Mouse (Mus musculus): Measurements from ENCODE around the gene Chd1l. TPM values are rescaled to one million over a fixed set of nuclear protein-coding genes. Genes with fewer than 3 reads are reported as not detected.
A peak's percentile ranks its signal among the peaks of the same experiment; 100 is the strongest.

Chd1l gene
- total and polyA plus RNA-seq, 2 experiments: 2.4 to 7.7 TPM

DNA sequence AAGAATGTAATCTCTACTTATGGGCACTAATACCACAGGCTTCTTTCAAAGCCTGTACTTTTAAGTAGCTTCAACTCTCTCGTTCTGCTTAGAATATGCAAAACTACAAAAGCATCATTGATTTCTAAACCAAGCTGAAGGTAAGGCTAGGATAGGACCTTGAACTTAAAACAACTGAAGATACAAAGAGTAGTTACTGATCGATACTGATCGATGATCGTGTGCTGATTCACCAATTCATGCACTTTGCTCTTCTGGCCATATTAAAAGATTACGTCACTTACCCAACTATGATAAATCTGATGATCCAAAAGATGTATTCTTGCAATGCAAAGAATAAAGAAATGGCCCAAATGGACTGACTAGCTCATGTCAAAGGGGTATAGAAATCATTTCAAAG is 43.8 kb upstream of the Chd1l start:
- H3K4me3 ChIP-seq (ENCODE audit: insufficient read depth, low read depth, low read length): no peak overlapping the region
- WGBS: 22% methylated on average over 5 of the region's 5 CpGs
- H3K9ac ChIP-seq (ENCODE audit: low read depth, low read length): no peak overlapping the region
- H3K27me3 ChIP-seq (ENCODE audit: control insufficient read depth, insufficient read depth, low read length): no peaks in the 10 kb centered on the region
- no peak for TF ChIP-seq CTCF (IDR thresholded peaks at IDR 0.05; ENCODE audit: low read depth, low read length)
- TF ChIP-seq POLR2A (IDR thresholded peaks at IDR 0.05; ENCODE audit: extremely low read depth, insufficient read depth, low read length): no peak
- H3K79me2 ChIP-seq (ENCODE audit: control insufficient read depth, insufficient read depth, low read length): no peaks in the 10 kb centered on the region
- H3K27ac ChIP-seq (replicated peaks; ENCODE audit: insufficient read depth, low read depth, low read length): no peak overlapping the region
- peaks cover 31% of the 10 kb centered on the region for H3K4me1 ChIP-seq (ENCODE audit: control insufficient read depth, insufficient read depth, low read length)
- DNase-seq (ENCODE audit: extremely low read depth, low read depth, low spot score): peak; percentile 92
- H3K36me3 ChIP-seq (ENCODE audit: control insufficient read depth, insufficient read depth, low read length): peaks cover 35% of the 10 kb centered on the region

DNA sequence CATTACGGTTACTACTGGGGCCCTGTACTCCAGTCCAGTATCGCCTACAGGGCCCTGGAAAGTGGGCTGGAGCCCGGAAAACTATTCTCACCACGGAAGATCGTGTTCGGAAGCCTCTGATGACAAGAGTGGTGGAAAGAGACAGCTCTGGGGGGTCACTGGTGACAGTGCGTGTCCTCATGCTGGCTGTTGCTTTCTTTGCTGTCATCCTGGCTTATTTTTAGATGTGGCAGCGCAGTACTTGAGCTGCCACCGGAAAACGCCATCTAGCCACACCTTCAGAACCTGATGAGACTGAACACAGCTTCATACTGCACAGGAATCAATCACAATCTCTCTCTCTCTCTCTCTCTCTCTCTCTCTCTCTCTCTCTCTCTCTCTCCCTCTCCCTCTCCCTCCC is 41.6 kb upstream of the Chd1l start:
- H3K4me1 ChIP-seq (ENCODE audit: control insufficient read depth, insufficient read depth, low read length): peaks cover 30% of the 10 kb centered on the region
- H3K79me2 ChIP-seq (ENCODE audit: control insufficient read depth, insufficient read depth, low read length): no peaks in the 10 kb centered on the region
- TF ChIP-seq POLR2A (IDR thresholded peaks at IDR 0.05; ENCODE audit: extremely low read depth, insufficient read depth, low read length) (no peak), CTCF (IDR thresholded peaks at IDR 0.05; ENCODE audit: low read depth, low read length) (no peak)
- H3K36me3 ChIP-seq (ENCODE audit: control insufficient read depth, insufficient read depth, low read length): peaks cover 55% of the 10 kb centered on the region
- DNase-seq (ENCODE audit: extremely low read depth, low read depth, low spot score): peak; percentile 12
- 0 out of 2 replicates have a peak overlapping the region, but pooled peaks have one; percentile 1 for H3K27ac ChIP-seq (replicated peaks; ENCODE audit: insufficient read depth, low read depth, low read length)
- H3K9ac ChIP-seq (ENCODE audit: low read depth, low read length): no peak overlapping the region
- no peaks in the 10 kb centered on the region for H3K27me3 ChIP-seq (ENCODE audit: control insufficient read depth, insufficient read depth, low read length)
- WGBS: 91% methylated on average over 10 of the region's 10 CpGs
- H3K4me3 ChIP-seq (ENCODE audit: insufficient read depth, low read depth, low read length): no peak overlapping the region

DNA sequence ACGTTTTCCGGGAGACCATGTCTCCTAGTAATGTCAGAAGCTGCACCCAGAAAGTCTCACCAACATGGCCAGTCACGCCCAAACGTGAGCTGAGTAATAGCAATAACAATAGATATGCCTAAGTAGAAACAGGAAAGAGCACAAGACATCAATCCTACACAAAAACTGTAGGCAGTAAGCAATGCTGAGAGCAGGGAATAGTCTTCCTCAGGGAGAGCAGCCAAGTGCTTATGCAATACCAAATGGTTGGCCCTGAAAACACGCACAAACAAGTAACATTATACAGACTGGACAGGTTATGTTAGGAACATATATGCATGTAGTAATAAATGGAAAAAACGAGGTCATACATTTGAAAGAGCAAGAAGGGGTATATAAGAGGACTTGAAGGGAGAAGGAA is 39.5 kb upstream of the Chd1l start:
- TF ChIP-seq CTCF (IDR thresholded peaks at IDR 0.05; ENCODE audit: low read depth, low read length): no peak
- no peak for TF ChIP-seq POLR2A (IDR thresholded peaks at IDR 0.05; ENCODE audit: extremely low read depth, insufficient read depth, low read length)
- H3K27me3 ChIP-seq (ENCODE audit: control insufficient read depth, insufficient read depth, low read length): no peaks in the 10 kb centered on the region
- peak; percentile 72 for DNase-seq (ENCODE audit: extremely low read depth, low read depth, low spot score)

DNA sequence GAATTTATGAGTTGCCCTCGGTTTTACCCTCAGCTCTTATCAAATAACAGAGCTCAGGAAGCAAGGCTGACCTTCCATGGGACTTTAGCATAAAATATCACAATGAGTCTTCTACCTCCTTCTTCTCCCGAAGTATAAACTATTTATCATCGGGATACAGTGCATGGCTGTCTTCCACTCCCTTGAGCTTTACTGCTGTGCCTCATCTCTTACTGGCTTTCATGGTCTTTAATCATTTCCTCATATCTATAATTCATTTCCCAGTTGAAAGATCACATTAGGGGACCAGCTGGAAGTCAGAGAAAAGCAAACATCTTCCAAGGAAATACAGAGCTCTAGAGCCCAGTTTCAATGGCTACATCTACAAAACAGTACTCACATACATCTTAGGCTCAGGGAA is 39.0 kb upstream of the Chd1l start:
- WGBS: 68% methylated on average over 3 of the region's 3 CpGs

More for the DNA sequence above, 39.5 kb upstream of the Chd1l start:
- Histone ChIP-seq H3K4me3 (ENCODE audit: insufficient read depth, low read depth, low read length) (no peak overlapping the region), H3K9ac (ENCODE audit: low read depth, low read length) (no peak overlapping the region), H3K27ac (replicated peaks; ENCODE audit: insufficient read depth, low read depth, low read length) (0 out of 2 replicates have a peak overlapping the region, but pooled peaks have one; percentile 23), H3K79me2 (ENCODE audit: control insufficient read depth, insufficient read depth, low read length) (no peaks in the 10 kb centered on the region), H3K36me3 (ENCODE audit: control insufficient read depth, insufficient read depth, low read length) (peaks cover 73% of the 10 kb centered on the region), H3K4me1 (ENCODE audit: control insufficient read depth, insufficient read depth, low read length) (peaks cover 30% of the 10 kb centered on the region)
- 68% methylated on average over 6 of the region's 6 CpGs for WGBS

DNA sequence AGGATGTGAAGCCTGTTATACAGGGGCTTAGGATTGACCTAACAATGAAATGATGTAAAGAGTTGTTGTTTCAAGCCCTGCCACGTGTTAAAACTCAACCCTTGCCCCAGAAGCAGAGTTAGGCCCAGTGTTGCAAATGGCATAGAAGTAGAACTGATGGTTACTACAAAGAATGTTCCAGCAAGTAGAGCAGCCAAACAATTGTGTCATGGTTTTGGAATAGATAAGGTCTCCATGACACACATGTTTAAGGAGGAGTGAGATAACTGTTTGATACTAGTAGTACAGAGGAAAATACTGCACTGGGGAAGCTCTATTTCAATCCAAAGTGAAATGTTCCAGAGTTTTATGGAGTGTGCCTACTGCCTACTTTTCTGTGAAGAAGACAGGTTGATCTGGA is 38.5 kb upstream of the Chd1l start:
- no peak for TF ChIP-seq CTCF (IDR thresholded peaks at IDR 0.05; ENCODE audit: low read depth, low read length)
- no peak for TF ChIP-seq POLR2A (IDR thresholded peaks at IDR 0.05; ENCODE audit: extremely low read depth, insufficient read depth, low read length)
- peak; percentile 69 for DNase-seq (ENCODE audit: extremely low read depth, low read depth, low spot score)
- Histone ChIP-seq H3K79me2 (ENCODE audit: control insufficient read depth, insufficient read depth, low read length) (no peaks in the 10 kb centered on the region), H3K27ac (replicated peaks; ENCODE audit: insufficient read depth, low read depth, low read length) (peak overlapping the region; percentile 53; the same call in 1 of the 2 replicates), H3K9ac (ENCODE audit: low read depth, low read length) (no peak overlapping the region), H3K4me1 (ENCODE audit: control insufficient read depth, insufficient read depth, low read length) (peaks cover 30% of the 10 kb centered on the region), H3K4me3 (ENCODE audit: insufficient read depth, low read depth, low read length) (no peak overlapping the region), H3K36me3 (ENCODE audit: control insufficient read depth, insufficient read depth, low read length) (peaks cover 80% of the 10 kb centered on the region), H3K27me3 (ENCODE audit: control insufficient read depth, insufficient read depth, low read length) (no peaks in the 10 kb centered on the region)
- WGBS: 11% methylated on average over 1 of the region's 1 CpGs

More for the DNA sequence above, 39.0 kb upstream of the Chd1l start:
- DNase-seq (ENCODE audit: extremely low read depth, low read depth, low spot score): no peak
- H3K9ac ChIP-seq (ENCODE audit: low read depth, low read length): no peak overlapping the region
- no peak overlapping the region for H3K27ac ChIP-seq (replicated peaks; ENCODE audit: insufficient read depth, low read depth, low read length)
- H3K4me3 ChIP-seq (ENCODE audit: insufficient read depth, low read depth, low read length): no peak overlapping the region
- H3K27me3 ChIP-seq (ENCODE audit: control insufficient read depth, insufficient read depth, low read length): no peaks in the 10 kb centered on the region
- no peaks in the 10 kb centered on the region for H3K79me2 ChIP-seq (ENCODE audit: control insufficient read depth, insufficient read depth, low read length)
- H3K36me3 ChIP-seq (ENCODE audit: control insufficient read depth, insufficient read depth, low read length): peaks cover 77% of the 10 kb centered on the region
- peaks cover 30% of the 10 kb centered on the region for H3K4me1 ChIP-seq (ENCODE audit: control insufficient read depth, insufficient read depth, low read length)
- TF ChIP-seq POLR2A (IDR thresholded peaks at IDR 0.05; ENCODE audit: extremely low read depth, insufficient read depth, low read length) (no peak), CTCF (IDR thresholded peaks at IDR 0.05; ENCODE audit: low read depth, low read length) (no peak)

DNA sequence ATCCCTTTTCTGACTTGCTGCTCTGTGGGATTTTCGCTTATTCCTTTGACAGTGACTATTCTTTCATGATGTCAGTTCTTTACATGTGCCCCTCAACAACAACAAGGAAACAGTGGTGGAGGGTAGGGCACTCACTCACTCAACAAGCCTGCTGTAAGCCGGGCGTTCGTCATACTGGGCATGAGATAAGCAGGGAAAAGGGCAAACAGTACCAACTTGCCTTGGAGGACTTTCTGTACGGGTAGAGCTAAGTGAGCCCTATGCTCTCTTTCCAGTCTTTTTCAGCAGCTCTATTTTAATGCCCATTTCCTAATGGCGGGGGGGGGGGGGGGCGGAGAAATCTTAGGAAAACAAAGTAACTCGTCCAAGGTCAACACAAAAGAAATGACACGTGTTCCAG is 32.0 kb upstream of the Chd1l start:
- no peak for TF ChIP-seq POLR2A (IDR thresholded peaks at IDR 0.05; ENCODE audit: extremely low read depth, insufficient read depth, low read length)
- no peak for TF ChIP-seq CTCF (IDR thresholded peaks at IDR 0.05; ENCODE audit: low read depth, low read length)
- Histone ChIP-seq H3K27me3 (ENCODE audit: control insufficient read depth, insufficient read depth, low read length) (no peaks in the 10 kb centered on the region), H3K4me1 (ENCODE audit: control insufficient read depth, insufficient read depth, low read length) (peaks cover 17% of the 10 kb centered on the region; the same call in 1 of the 2 replicates), H3K79me2 (ENCODE audit: control insufficient read depth, insufficient read depth, low read length) (no peaks in the 10 kb centered on the region), H3K27ac (replicated peaks; ENCODE audit: insufficient read depth, low read depth, low read length) (peak overlapping the region; percentile 90), H3K36me3 (ENCODE audit: control insufficient read depth, insufficient read depth, low read length) (peaks cover 83% of the 10 kb centered on the region), H3K9ac (ENCODE audit: low read depth, low read length) (no peak overlapping the region), H3K4me3 (ENCODE audit: insufficient read depth, low read depth, low read length) (no peak overlapping the region)
- WGBS: 40% methylated on average over 9 of the region's 9 CpGs
- DNase-seq (ENCODE audit: extremely low read depth, low read depth, low spot score): peak; percentile 58

Measured in liver, adult 2 months (tissue).